Mouse (Mus musculus) forebrain, embryonic 10.5 days (tissue): ENCODE data around the gene Amz1. TPM values are rescaled to one million over a fixed set of nuclear protein-coding genes. Genes with fewer than 3 reads are reported as not detected.

ENCODE experiments used
- DNase-seq: peaks from one replicate; pipeline ENCODE4 v3.0.0-alpha.2; 2017; ENCODE audit warnings: low spot score; ENCODE audit errors: extremely low spot score
- H3K27ac ChIP-seq: fragments of 300-500 bp; sonication (generic); 2 replicates; pipeline ENCODE4 v1.5.1; 2016; ENCODE audit warnings: mild to moderate bottlenecking
- H3K27me3 ChIP-seq: fragments of 300-500 bp; sonication (generic); 2 replicates; pipeline ENCODE4 v1.6.1; 2016; ENCODE audit warnings: mild to moderate bottlenecking; ENCODE audit not compliant: poor library complexity, severe bottlenecking
- H3K36me3 ChIP-seq: fragments of 300-500 bp; sonication (generic); replicated peaks from 2 replicates; pipeline ENCODE4 v1.6.1; 2016; ENCODE audit warnings: mild to moderate bottlenecking, moderate library complexity
- H3K4me1 ChIP-seq: fragments of 300-500 bp; sonication (generic); 2 replicates; pipeline ENCODE4 v1.6.1; 2016
- H3K4me3 ChIP-seq: fragments of 300-500 bp; sonication (generic); 2 replicates; pipeline ENCODE4 v1.5.1; 2016; ENCODE audit warnings: mild to moderate bottlenecking, moderate library complexity
- H3K9me3 ChIP-seq: fragments of 300-500 bp; sonication (generic); 2 replicates; pipeline ENCODE4 v1.6.1; 2016; ENCODE audit warnings: mild to moderate bottlenecking, moderate library complexity
- WGBS: fragments of 180-500 bp; shearing (Covaris S2); methylation state at CpG from one replicate; pipeline ENCODE4 v1.1.7; 2016; 5-methylcytosine and 5-hydroxymethylcytosine counted together
- polyA plus RNA-seq: library from polyadenylated mRNA; unstranded; fragments of >200 nt; fragmentation: Nextera tagmentation; extraction: Ambion mirVana; gene quantifications from 2 replicates; pipeline ENCODE4 v1.2.1, GENCODE M21; 2016

Gene Amz1
- polyA plus RNA-seq, 1 experiment from 2014 or later, result 0.63 TPM

- H3K36me3 ChIP-seq, result peaks cover 35% of the 10 kb centered on the region
- peak overlapping the region; percentile 94 for H3K27ac ChIP-seq
- H3K4me1 ChIP-seq, result peaks cover 63% of the 10 kb centered on the region
- H3K27me3 ChIP-seq, result no peaks in the 10 kb centered on the region
- 67% methylated on average over 19 of the region's 19 CpGs for WGBS
- H3K4me3 ChIP-seq, result peak overlapping the region; percentile 84
- H3K9me3 ChIP-seq, result no peaks in the 10 kb centered on the region
- peak; percentile 28 for DNase-seq
These were observed 21.2 kb upstream of the Amz1 start for GRCm38 (mm10) chr5:140702618-140703175.

- Histone ChIP-seq H3K36me3 (peaks cover 35% of the 10 kb centered on the region), H3K27me3 (no peaks in the 10 kb centered on the region), H3K27ac (peak overlapping the region; percentile 96), H3K4me1 (peaks cover 58% of the 10 kb centered on the region), H3K9me3 (no peaks in the 10 kb centered on the region), H3K4me3 (peak overlapping the region; percentile 70)
- no peak for DNase-seq
- WGBS, result 43% methylated on average over 17 of the region's 17 CpGs
These were observed 20.2 kb upstream of the Amz1 start for GRCm38 (mm10) chr5:140703480-140704377.

- under 1% methylated on average over 69 of the region's 69 CpGs for WGBS
- no peaks in the 10 kb centered on the region for H3K27me3 ChIP-seq
- peak within 1 kb of the TSS; percentile 96 for H3K27ac ChIP-seq
- H3K9me3 ChIP-seq, result no peaks in the 10 kb centered on the region
- H3K4me3 ChIP-seq, result peak within 1 kb of the TSS; percentile 70
- peak; percentile 100 for DNase-seq
- peaks cover 56% of the 10 kb centered on the region for H3K4me1 ChIP-seq
- H3K36me3 ChIP-seq, result peaks cover 30% of the 10 kb centered on the region
These were observed 19.3 kb upstream of the Amz1 start, which contains the start of gene Brat1 for GRCm38 (mm10) chr5:140704378-140705251. Gene Brat1, plus strand, starts transcription at chr5:140705011.

GRCm38 (mm10) chr5:140705501-140706171 lies 18.3 kb upstream of the Amz1 start:
- Histone ChIP-seq H3K27ac (peak overlapping the region; percentile 96), H3K4me1 (peaks cover 46% of the 10 kb centered on the region), H3K27me3 (no peaks in the 10 kb centered on the region), H3K4me3 (peak overlapping the region; percentile 70), H3K36me3 (peaks cover 34% of the 10 kb centered on the region), H3K9me3 (no peaks in the 10 kb centered on the region)
- WGBS, result 68% methylated on average over 7 of the region's 7 CpGs
- DNase-seq, result no peak

- no peaks in the 10 kb centered on the region for H3K27me3 ChIP-seq
- WGBS, result 91% methylated on average over 6 of the region's 6 CpGs
- H3K27ac ChIP-seq, result no peak overlapping the region
- DNase-seq, result no peak
- H3K4me3 ChIP-seq, result no peak overlapping the region
- no peaks in the 10 kb centered on the region for H3K9me3 ChIP-seq
- peaks cover 10% of the 10 kb centered on the region for H3K4me1 ChIP-seq
- peaks cover 81% of the 10 kb centered on the region for H3K36me3 ChIP-seq
These were observed 13.6 kb upstream of the Amz1 start for GRCm38 (mm10) chr5:140710315-140710714.

GRCm38 (mm10) chr5:140711040-140711439 lies 12.9 kb upstream of the Amz1 start:
- H3K4me1 ChIP-seq, result peaks cover 3% of the 10 kb centered on the region
- WGBS, result 84% methylated on average over 5 of the region's 5 CpGs
- H3K27ac ChIP-seq, result no peak overlapping the region
- peaks cover 88% of the 10 kb centered on the region for H3K36me3 ChIP-seq
- no peak overlapping the region for H3K4me3 ChIP-seq
- DNase-seq, result no peak
- no peaks in the 10 kb centered on the region for H3K27me3 ChIP-seq
- no peaks in the 10 kb centered on the region for H3K9me3 ChIP-seq

GRCm38 (mm10) chr5:140720773-140721172 lies 3.2 kb upstream of the Amz1 start:
- H3K9me3 ChIP-seq, result no peaks in the 10 kb centered on the region
- H3K4me1 ChIP-seq, result 0 out of 2 replicates have a peak, but pooled peaks cover 3% of the 10 kb centered on the region
- peaks cover 45% of the 10 kb centered on the region for H3K36me3 ChIP-seq
- H3K27me3 ChIP-seq, result no peaks in the 10 kb centered on the region
- H3K27ac ChIP-seq, result no peak overlapping the region
- H3K4me3 ChIP-seq, result no peak overlapping the region
- no peak for DNase-seq
- 90% methylated on average over 7 of the region's 7 CpGs for WGBS

GRCm38 (mm10) chr5:140722121-140722520 lies 1.8 kb upstream of the Amz1 start:
- Histone ChIP-seq H3K36me3 (peaks cover 32% of the 10 kb centered on the region), H3K4me1 (0 out of 2 replicates have a peak, but pooled peaks cover 3% of the 10 kb centered on the region)
- WGBS, result 80% methylated on average over 3 of the region's 3 CpGs

GRCm38 (mm10) chr5:140726062-140726839 lies 2.3 kb downstream of the Amz1 start:
- no peak overlapping the region for H3K4me3 ChIP-seq
- DNase-seq, result no peak
- H3K27me3 ChIP-seq, result no peaks in the 10 kb centered on the region
- H3K9me3 ChIP-seq, result no peaks in the 10 kb centered on the region
- WGBS, result 88% methylated on average over 7 of the region's 7 CpGs
- H3K36me3 ChIP-seq, result no peaks in the 10 kb centered on the region
- H3K27ac ChIP-seq, result no peak overlapping the region
- 0 out of 2 replicates have a peak, but pooled peaks cover 3% of the 10 kb centered on the region for H3K4me1 ChIP-seq

More at GRCm38 (mm10) chr5:140722121-140722520, 1.8 kb upstream of the Amz1 start:
- H3K9me3 ChIP-seq, result no peaks in the 10 kb centered on the region
- no peak overlapping the region for H3K4me3 ChIP-seq
- no peak for DNase-seq
- H3K27ac ChIP-seq, result no peak overlapping the region
- H3K27me3 ChIP-seq, result no peaks in the 10 kb centered on the region

GRCm38 (mm10) chr5:140726946-140727740 lies 3.2 kb downstream of the Amz1 start:
- no peak for DNase-seq
- WGBS, result 86% methylated on average over 17 of the region's 17 CpGs
- Histone ChIP-seq H3K27me3 (no peaks in the 10 kb centered on the region), H3K36me3 (no peaks in the 10 kb centered on the region), H3K4me1 (0 out of 2 replicates have a peak, but pooled peaks cover 3% of the 10 kb centered on the region), H3K27ac (no peak overlapping the region), H3K9me3 (no peaks in the 10 kb centered on the region), H3K4me3 (no peak overlapping the region)
